Mouse (Mus musculus) adipocyte (in vitro differentiated cells): ENCODE results near the gene Col5a1.

Source experiments
- DNase-seq: peaks from one replicate; pipeline ENCODE4 v3.0.0-alpha.2; 2016; ENCODE audit warnings: low spot score

Gene Col5a1

DNA sequence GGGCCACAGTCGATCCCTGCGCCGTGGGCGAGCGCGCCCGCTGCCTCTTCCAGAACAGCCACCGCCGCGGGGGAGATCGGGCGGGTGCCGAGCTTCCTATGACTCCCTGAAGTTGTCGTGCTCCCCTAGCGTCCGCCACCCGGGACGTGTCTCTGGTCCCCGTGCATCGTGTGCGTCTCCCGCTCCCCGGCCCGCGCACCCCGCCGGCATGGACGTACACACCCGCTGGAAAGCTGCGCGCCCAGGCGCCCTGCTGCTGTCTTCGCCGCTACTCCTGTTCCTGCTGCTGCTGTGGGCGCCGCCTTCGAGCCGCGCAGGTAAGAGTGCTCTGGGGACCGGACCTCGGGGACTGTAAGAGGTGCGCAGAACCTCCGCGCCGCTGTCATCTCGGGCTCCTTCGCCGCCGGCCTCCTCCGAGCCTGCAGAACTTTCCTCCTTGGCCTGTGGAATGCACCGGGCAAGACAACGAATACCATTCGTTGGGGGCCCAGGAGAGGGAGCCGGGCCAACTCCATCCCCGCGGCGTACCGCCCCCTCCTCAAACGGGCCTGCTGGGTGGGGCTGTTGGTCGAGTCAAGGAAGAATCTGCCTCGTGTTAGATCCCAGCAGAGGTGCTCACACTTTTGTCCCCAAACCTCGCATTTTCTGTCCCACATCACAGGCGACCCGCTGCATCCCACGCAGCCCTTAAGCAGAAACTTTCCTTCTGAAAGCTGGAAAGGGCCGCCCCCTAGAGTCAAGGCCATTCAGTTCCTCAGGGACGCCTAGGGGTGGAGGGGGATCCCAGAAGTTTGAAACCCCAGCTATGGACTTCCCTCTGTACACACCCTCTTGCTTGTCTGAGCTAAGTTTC lies 609 bp downstream of the Col5a1 start:
- peak; percentile 72 for DNase-seq

GRCm38 (mm10) chr2:27887461-27888264 lies 1.4 kb downstream of the Col5a1 start:
- DNase-seq: peak; percentile 68

DNA sequence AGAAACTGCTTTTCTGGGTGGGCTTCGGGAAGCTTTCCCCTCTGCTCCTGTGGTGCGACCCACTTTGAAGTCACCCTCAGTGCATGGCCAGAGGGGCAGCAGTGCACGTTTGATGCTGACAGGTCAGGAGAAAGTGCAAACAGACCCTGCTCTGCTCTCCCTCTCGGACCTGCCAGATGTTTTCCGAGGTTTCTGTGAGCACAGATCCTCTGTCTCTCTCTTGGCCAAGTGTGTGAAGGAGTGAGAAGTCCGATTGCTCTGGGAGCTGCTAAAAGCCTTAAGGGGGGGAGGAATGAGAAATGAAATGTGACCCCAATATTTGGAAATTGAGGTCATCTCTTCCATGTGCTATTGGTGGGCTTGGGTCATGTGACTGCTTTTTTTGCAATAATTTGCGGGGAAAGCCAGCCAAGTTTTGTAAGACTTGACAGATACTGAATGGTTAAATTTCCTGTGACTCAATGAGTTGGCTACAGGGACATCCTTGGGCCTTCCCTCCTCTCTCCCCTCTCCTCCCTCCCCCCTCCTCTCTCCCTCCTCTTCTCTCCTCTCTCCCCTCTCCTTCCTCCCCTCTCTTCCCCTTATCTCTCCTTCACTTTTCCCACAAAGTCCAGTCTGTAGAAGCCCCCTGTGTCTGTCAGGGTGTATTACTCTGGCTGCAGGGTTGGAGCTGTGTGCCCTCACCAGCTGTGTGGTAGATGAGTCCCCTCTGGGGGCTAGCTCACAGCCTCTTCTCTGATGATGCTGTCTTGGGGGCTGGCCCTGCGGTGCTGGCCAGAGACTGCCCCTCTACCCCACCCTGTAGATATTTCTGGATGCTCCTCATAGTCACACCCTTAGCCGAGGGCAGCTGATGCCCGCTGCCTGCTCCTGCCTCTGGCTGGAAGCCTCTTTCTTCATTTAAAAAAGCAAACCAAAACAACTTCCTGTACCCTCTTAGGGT lies 2.6 kb downstream of the Col5a1 start:
- DNase-seq: peak; percentile 87

- DNase-seq: no peak
Observed at GRCm38 (mm10) chr2:27891922-27892541, 5.8 kb downstream of the Col5a1 start.

GRCm38 (mm10) chr2:27893015-27893414 lies 6.8 kb downstream of the Col5a1 start:
- no peak for DNase-seq

DNA sequence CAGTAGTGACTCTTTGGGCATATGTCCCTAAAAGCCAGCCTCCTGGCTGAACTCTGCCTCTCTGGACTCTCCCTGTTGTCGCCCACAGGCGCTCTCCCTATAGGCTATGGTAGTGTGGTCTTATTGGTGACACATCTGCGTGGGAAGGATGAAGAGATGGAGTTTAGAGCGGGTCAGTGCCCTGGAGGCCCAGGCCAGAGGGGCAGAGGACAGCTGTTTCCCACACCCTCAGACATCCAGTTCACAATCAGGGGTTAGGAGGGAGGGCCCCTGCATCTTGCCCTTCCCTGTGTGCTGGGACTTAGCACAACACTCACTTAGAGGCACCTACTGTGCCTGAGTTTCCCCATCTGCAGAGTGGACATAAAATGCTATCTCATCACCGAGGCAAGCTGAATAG lies 8.8 kb downstream of the Col5a1 start:
- no peak for DNase-seq

GRCm38 (mm10) chr2:27895648-27896047 lies 9.4 kb downstream of the Col5a1 start:
- no peak for DNase-seq

DNA sequence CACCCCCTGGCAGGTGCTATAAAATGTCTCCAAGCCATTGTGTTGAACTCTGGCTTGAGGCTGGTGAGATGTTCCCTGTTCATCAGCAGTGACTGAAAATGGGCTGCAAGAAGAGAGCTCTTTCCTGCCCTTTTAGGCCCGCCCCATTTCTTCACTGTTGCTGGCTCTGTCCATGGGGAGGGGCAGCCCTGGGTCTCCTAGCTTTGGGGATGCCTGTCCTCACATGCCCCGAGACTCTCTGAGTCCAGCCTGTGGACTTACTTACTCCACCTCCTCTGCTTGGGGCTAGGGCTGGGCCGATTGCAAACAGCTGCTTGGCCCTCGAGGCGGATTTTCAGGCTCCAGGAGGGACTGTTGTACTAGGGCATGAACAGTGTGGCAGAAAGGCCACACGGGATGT lies 10.9 kb downstream of the Col5a1 start:
- DNase-seq: peak; percentile 60

GRCm38 (mm10) chr2:27899894-27900293 lies 13.7 kb downstream of the Col5a1 start:
- DNase-seq: peak; percentile 52

GRCm38 (mm10) chr2:27901076-27901475 lies 14.9 kb downstream of the Col5a1 start:
- no peak for DNase-seq

- DNase-seq: no peak
Observed at GRCm38 (mm10) chr2:27901525-27902245, 15.5 kb downstream of the Col5a1 start.

DNA sequence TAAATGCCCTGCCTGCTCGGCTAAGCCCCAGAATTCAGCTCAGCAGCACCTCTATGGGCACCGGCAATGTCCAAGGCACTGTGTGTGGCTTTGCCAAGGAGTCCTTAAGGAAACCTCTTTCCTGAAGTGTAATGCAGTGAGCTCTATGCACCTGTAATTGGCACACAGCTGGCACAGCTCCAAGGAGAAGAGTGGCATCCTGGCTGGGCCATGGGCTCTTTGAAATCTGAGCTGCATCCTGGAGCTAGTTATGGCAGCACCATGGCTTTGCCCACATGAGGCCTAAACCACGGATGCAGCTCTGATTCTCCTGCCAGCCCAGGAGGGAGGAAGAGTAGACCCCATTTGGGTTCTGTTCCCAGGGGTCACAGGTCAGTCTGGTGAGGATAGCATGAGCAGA lies 16.1 kb downstream of the Col5a1 start:
- no peak for DNase-seq

- DNase-seq: no peak
Observed at GRCm38 (mm10) chr2:27905411-27905810, 19.2 kb downstream of the Col5a1 start.

DNA sequence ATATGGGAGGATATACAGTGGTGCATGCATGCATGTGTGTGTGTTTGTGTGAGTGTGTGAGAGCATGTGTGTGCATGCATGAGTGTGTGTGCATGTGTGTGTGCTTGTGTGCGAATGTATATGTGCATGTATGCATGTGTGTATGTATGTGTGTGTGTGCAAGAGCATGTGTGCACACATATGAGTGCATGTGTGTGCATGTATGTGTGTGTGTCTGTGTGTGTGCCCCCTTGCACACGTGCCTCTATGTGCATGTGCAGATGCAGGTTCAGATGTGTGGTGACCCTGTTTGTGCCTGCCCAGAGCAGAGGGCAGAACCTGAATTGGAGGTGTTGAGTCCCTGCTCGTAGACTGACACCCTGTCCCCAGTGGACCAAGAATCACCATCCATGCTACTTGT lies 24.3 kb downstream of the Col5a1 start:
- DNase-seq: no peak

GRCm38 (mm10) chr2:27912546-27913275 lies 26.5 kb downstream of the Col5a1 start:
- peak; percentile 72 for DNase-seq

- DNase-seq: no peak
Observed at GRCm38 (mm10) chr2:27915726-27916125, 29.5 kb downstream of the Col5a1 start.

- peak; percentile 16 for DNase-seq
Observed at GRCm38 (mm10) chr2:27916316-27916715, 30.1 kb downstream of the Col5a1 start.

- DNase-seq: no peak
Observed at GRCm38 (mm10) chr2:27917177-27917576, 31.0 kb downstream of the Col5a1 start.

DNA sequence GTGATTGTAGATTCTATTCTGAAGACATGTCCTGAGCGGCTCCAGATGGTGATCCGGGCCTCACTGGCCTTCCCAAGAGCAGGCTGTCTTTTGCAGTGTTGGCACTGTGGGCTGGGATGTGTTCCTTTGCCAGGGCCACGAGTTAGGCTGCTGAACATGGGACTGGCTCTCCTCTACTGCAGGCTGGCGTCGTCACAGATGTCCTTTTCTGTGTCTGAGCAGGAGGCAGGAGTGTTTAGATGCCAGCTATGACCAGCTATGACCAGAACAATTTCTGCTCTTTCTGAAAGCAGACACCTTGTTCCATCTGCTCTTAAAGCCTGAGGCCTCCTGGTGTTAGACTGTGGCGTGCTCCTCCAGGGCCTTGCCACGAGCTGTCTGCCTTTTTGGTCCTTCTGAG lies 31.9 kb downstream of the Col5a1 start:
- peak; percentile 27 for DNase-seq

- DNase-seq: no peak
Observed at GRCm38 (mm10) chr2:27919309-27919850, 33.2 kb downstream of the Col5a1 start.
